Mouse (Mus musculus) heart, postnatal 0 days (tissue): ENCODE data around the gene Tns1. TPM values are rescaled to one million over a fixed set of nuclear protein-coding genes. Genes with fewer than 3 reads are reported as not detected.

Experiments used
- ATAC-seq: fragments of 200-750 bp; cut with Nextera tagmentation; 2 replicates; pipeline ENCODE4 v1.8.0; 2017; ENCODE audit warnings: low read depth, moderate number of reproducible peaks, moderate library complexity; ENCODE audit not compliant: insufficient read depth
- DNase-seq: peaks from one replicate; pipeline ENCODE4 v3.0.0-alpha.2; 2016; ENCODE audit warnings: low spot score
- H3K27ac ChIP-seq: fragments of 300-500 bp; sonication (generic); 2 replicates; pipeline ENCODE4 v1.5.1; 2014; ENCODE audit warnings: low read depth, mild to moderate bottlenecking
- H3K27me3 ChIP-seq: fragments of 300-500 bp; sonication (generic); 2 replicates; pipeline ENCODE4 v1.6.1; 2014; ENCODE audit warnings: low read length, mixed read lengths; ENCODE audit not compliant: control insufficient read depth, insufficient read depth
- H3K36me3 ChIP-seq: fragments of 300-500 bp; sonication (generic); replicated peaks from 2 replicates; pipeline ENCODE4 v1.6.1; 2014; ENCODE audit warnings: low read length, mixed read lengths; ENCODE audit not compliant: control insufficient read depth, insufficient read depth
- H3K4me1 ChIP-seq: fragments of 300-500 bp; sonication (generic); 2 replicates; pipeline ENCODE4 v1.6.1; 2014; ENCODE audit warnings: antibody characterized with exemption; ENCODE audit not compliant: control insufficient read depth, insufficient read depth
- H3K4me2 ChIP-seq: fragments of 300-500 bp; sonication (generic); 2 replicates; pipeline ENCODE4 v1.6.1; 2014; ENCODE audit warnings: low read depth, mild to moderate bottlenecking, low read length, moderate library complexity
- H3K4me3 ChIP-seq: fragments of 300-500 bp; sonication (generic); 2 replicates; pipeline ENCODE4 v1.5.1; 2014; ENCODE audit warnings: low read depth, low read length
- H3K9ac ChIP-seq: fragments of 300-500 bp; sonication (generic); replicated peaks from 2 replicates; pipeline ENCODE4 v1.6.1; 2014; ENCODE audit warnings: low read depth, low read length, mixed read lengths
- H3K9me3 ChIP-seq: fragments of 300-500 bp; sonication (generic); replicated peaks from 2 replicates; pipeline ENCODE4 v1.6.1; 2016; ENCODE audit warnings: low read length; ENCODE audit not compliant: control insufficient read depth
- CTCF ChIP-seq: IDR thresholded peaks from 2 replicates; pipeline ENCODE4 v1.5.1; 2016; ENCODE audit warnings: antibody characterized with exemption, control low read depth, low read depth
- EP300 ChIP-seq: IDR thresholded peaks from 2 replicates; pipeline ENCODE4 v1.6.1; 2016; ENCODE audit warnings: antibody characterized with exemption, low read depth
- WGBS: fragments of 180-500 bp; shearing (Covaris S2); extraction: QIAGEN DNeasy Blood & Tissue Kit; methylation state at CpG from one replicate; pipeline ENCODE4 v1.1.7; 2014; 5-methylcytosine and 5-hydroxymethylcytosine counted together
- polyA plus RNA-seq: library from polyadenylated mRNA; unstranded; fragments of >200 nt; fragmentation: Nextera tagmentation; extraction: Ambion mirVana; gene quantifications from 2 replicates; pipeline ENCODE4 v1.2.1, GENCODE M21; 2015
- total RNA-seq: library from RNA; depleted of rRNA; stranded (reverse); fragments of >200 nt; gene quantifications from 2 replicates; pipeline ENCODE4 v1.2.3, GENCODE M21; 2014; ENCODE audit warnings: low replicate concordance

Tns1 gene
- total and polyA plus RNA-seq, 2 experiments from 2014 or later: 125 to 458 TPM

GRCm38 (mm10) chr1:73987705-73988201 lies 136.5 kb downstream of the Tns1 start:
- Histone ChIP-seq H3K9me3 (no peaks in the 10 kb centered on the region), H3K27me3 (no peaks in the 10 kb centered on the region), H3K36me3 (peaks cover 85% of the 10 kb centered on the region), H3K27ac (peak overlapping the region; percentile 78), H3K4me3 (no peak overlapping the region), H3K4me2 (no peak overlapping the region), H3K9ac (0 out of 2 replicates have a peak overlapping the region, but pooled peaks have one; percentile 17), H3K4me1 (no peaks in the 10 kb centered on the region; the same call in 1 of the 2 replicates)
- peak; percentile 79 for ATAC-seq
- DNase-seq: peak; percentile 84
- WGBS: 36% methylated on average over 7 of the region's 9 CpGs
- no peak for TF ChIP-seq CTCF
- TF ChIP-seq EP300: no peak; the same call in 1 of the 2 replicates

DNA sequence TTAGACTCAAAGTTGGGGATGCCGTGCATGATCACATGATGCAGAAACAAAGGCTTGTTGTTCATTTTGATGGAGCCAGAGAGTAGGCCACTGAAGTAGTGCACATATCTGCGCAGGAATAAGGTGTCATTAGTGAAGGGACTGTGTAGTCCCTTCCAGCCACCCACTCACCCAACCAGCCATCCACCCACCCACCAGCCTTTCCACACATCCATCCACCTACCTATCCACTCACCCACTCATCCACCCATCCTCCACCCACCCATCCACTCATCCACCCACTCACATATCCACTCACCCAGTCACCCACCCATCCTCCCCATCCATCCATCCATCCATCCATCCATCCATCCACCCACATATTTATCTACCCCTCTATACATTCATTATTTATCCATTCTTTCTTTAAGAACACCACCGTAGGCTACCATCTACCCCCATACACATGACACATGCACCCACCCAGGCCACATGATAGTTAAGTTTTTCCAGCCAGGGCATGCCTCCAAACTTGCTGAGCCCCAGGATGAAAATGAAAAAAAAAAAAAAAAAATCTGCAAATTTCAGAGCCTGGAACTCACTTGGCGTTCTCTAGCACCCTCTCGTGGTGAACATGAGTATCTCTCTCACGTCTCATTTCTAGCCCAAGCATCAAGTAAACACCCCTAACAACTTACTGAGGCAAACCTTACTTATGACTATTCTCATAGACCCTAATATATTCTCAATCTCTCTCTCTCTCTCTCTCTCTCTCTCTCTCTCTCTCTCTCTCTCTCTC lies 137.8 kb downstream of the Tns1 start:
- WGBS: 47% methylated on average over 6 of the region's 6 CpGs
- peaks cover 85% of the 10 kb centered on the region for H3K36me3 ChIP-seq
- no peak for ATAC-seq

DNA sequence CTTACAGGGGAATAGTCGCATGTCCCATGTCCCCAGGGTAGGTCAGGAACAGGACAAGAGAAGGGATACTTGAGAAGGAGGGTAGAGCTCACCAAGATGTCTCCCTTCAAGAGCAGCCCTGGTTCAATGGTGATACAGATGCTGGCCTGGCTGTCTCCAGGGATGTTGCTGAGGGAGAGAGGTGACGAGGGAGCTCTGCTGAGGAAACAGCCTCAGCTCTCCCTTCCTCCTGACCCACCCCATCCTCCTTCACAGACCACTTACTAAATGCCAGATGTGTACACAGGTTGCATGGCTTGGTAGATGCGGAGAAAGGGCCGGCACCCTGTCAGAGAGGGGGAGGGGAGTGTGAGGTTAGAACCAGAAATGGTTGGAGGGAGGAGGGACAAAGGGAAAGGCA lies 138.6 kb downstream of the Tns1 start:
- Histone ChIP-seq H3K27me3 (no peaks in the 10 kb centered on the region), H3K4me3 (no peak overlapping the region), H3K9ac (no peak overlapping the region), H3K4me2 (no peak overlapping the region), H3K27ac (no peak overlapping the region), H3K36me3 (peaks cover 84% of the 10 kb centered on the region), H3K9me3 (no peaks in the 10 kb centered on the region), H3K4me1 (peaks cover 3% of the 10 kb centered on the region; the same call in 1 of the 2 replicates)
- no peak for ATAC-seq
- 83% methylated on average over 4 of the region's 4 CpGs for WGBS
- TF ChIP-seq EP300 (no peak), CTCF (no peak)
- no peak for DNase-seq

More for the DNA sequence above, 137.8 kb downstream of the Tns1 start:
- Histone ChIP-seq H3K9ac (no peak overlapping the region), H3K27ac (no peak overlapping the region), H3K4me2 (no peak overlapping the region), H3K27me3 (no peaks in the 10 kb centered on the region), H3K4me3 (no peak overlapping the region), H3K4me1 (peaks cover 2% of the 10 kb centered on the region; the same call in 1 of the 2 replicates), H3K9me3 (no peaks in the 10 kb centered on the region)
- peak; percentile 76 for DNase-seq
- TF ChIP-seq EP300: no peak
- TF ChIP-seq CTCF: peak; percentile 76

DNA sequence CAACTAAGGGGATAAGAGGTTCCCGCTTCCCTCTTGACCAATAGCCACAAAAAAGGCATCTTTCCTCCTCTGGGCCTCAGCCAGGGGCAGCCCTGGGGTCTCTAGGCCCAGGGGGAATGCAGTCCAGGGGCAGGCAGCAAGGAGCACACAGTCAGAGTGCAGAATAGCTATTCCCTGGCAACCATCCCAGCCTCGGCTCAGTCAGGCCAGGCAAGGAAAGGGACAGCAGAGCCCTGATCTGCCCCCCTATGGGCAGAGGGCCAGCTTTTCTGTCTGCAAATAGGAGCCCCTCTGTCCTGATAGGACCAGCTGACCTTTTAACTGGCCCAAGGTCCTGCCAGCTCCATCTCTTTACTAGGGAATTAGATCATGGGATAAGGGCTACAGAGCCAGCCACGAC lies 145.0 kb downstream of the Tns1 start:
- peak; percentile 85 for DNase-seq
- H3K4me1 ChIP-seq: peaks cover 27% of the 10 kb centered on the region
- peak; percentile 87 for ATAC-seq
- no peak overlapping the region for H3K9ac ChIP-seq
- no peak overlapping the region for H3K4me3 ChIP-seq
- TF ChIP-seq CTCF (no peak), EP300 (peak; percentile 36; the same call in 1 of the 2 replicates)
- H3K4me2 ChIP-seq: no peak overlapping the region
- no peaks in the 10 kb centered on the region for H3K9me3 ChIP-seq
- peak overlapping the region; percentile 74 for H3K27ac ChIP-seq
- peaks cover 98% of the 10 kb centered on the region for H3K36me3 ChIP-seq
- H3K27me3 ChIP-seq: no peaks in the 10 kb centered on the region
- 30% methylated on average over 3 of the region's 3 CpGs for WGBS

DNA sequence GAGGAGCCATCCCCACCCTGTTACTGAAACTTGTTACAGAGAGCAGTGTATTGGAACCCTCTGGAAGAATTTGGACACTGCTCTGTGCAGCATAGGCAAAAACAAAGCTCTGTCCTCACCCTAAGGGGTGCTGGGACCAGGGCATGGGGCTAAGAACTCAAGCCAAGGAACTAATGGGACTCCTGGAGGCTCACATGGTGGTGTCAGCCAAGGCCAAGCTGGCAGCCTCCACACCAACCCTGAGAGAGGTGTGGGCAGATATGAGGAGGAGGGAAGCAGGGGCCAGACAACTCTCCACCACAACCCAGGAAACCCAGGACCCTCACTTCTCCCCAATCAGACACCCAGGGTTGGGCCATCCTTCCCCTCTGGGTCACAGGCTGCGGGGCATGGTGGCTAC lies 145.7 kb downstream of the Tns1 start:
- peak overlapping the region; percentile 74 for H3K27ac ChIP-seq
- WGBS: 100% methylated on average over 1 of the region's 1 CpGs
- TF ChIP-seq EP300: no peak
- TF ChIP-seq CTCF: no peak

More for the DNA sequence above, 145.7 kb downstream of the Tns1 start:
- H3K9me3 ChIP-seq: no peaks in the 10 kb centered on the region
- ATAC-seq: no peak
- H3K27me3 ChIP-seq: no peaks in the 10 kb centered on the region
- H3K4me3 ChIP-seq: no peak overlapping the region
- no peak overlapping the region for H3K9ac ChIP-seq
- peaks cover 97% of the 10 kb centered on the region for H3K36me3 ChIP-seq
- DNase-seq: no peak
- peaks cover 32% of the 10 kb centered on the region for H3K4me1 ChIP-seq
- H3K4me2 ChIP-seq: no peak overlapping the region
